8 mouse cellular contexts compared by ENCODE assay signal in the genomic region with DNA sequence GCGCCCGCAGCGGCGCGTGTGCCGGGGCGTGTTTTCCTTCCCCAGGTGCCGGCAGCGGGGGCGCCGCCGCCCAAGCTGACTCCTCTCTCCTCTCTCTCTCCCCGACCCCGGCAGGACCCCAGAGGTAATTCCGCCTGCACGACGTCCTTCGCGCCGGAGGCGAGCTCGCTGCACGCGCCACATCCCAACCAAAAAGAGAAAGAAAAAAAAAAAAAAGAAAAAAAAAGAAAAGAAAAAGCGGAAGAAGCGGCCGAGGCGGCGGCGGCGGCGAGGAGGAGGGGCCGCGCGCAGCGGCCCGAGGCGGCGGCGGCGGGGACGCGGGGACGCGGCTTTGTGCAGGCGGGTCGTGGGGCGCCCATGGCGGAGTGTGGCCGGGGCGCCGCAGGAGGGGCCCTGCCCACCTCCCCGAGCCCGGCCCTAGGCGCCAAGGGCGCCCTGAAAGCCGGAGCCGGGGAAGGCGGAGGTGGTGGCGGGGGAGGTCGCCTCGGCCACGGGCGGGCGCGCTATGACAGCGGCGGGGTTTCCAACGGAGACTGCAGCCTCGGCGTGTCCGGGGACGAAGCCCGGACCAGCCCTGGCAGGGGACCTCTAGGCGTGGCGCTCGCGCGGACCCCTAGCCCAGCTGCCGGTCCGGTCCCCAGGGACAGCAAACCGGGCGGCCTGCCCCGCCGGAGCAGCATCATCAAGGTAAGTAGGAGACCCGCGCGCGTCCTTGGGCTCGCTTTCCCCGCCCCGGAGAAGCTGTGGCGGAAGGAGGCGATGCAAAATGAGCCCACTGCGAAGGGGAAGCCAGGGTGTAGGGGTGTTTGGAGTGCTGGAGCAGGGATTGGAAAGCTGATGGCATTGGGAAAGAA. TPM values are rescaled to one million over a fixed set of nuclear protein-coding genes. Genes with fewer than 3 reads are reported as not detected.
DNase-seq lines count a peak whose midpoint lies in the region; ATAC-seq and TF ChIP-seq lines count a peak whose summit lies in the region.

A gene (plus strand): TSS at position 153 of the 854 bp plus-strand sequence.

- peak within 1 kb of the TSS; percentile 84 for H3K4me2 ChIP-seq in heart, embryonic 11.5 days
- H3K4me2 ChIP-seq in kidney, embryonic 15.5 days = peak within 1 kb of the TSS; percentile 90
- H3K4me2 ChIP-seq in liver, embryonic 11.5 days = peak within 1 kb of the TSS; percentile 90

- no peaks in the 10 kb centered on the region for H3K4me1 ChIP-seq in embryonic fibroblast, embryonic 13.5 days (ENCODE audit: control insufficient read depth, insufficient read depth, low read length)
- H3K4me1 ChIP-seq in heart, embryonic 11.5 days (ENCODE audit: control insufficient read depth, insufficient read depth, low read length) = peaks cover 3% of the 10 kb centered on the region; the same call in 1 of the 2 replicates
- H3K4me1 ChIP-seq in kidney, embryonic 15.5 days = peaks cover 19% of the 10 kb centered on the region
- H3K4me1 ChIP-seq in liver, embryonic 11.5 days (replicated peaks; ENCODE audit: control insufficient read depth, insufficient read depth, low read length) = peaks cover 17% of the 10 kb centered on the region

- H3K9me3 ChIP-seq in heart, embryonic 11.5 days (replicated peaks; ENCODE audit: control insufficient read depth, low read length) = no peaks in the 10 kb centered on the region
- no peaks in the 10 kb centered on the region for H3K9me3 ChIP-seq in kidney, embryonic 15.5 days (replicated peaks)
- no peaks in the 10 kb centered on the region for H3K9me3 ChIP-seq in liver, embryonic 11.5 days (ENCODE audit: control insufficient read depth, low read length)

- H3K4me3 ChIP-seq in embryonic fibroblast, embryonic 13.5 days (ENCODE audit: insufficient read depth, low read length) = peak within 1 kb of the TSS; percentile 75
- peak within 1 kb of the TSS; percentile 87 for H3K4me3 ChIP-seq in heart, embryonic 11.5 days (ENCODE audit: low read depth, low read length)
- H3K4me3 ChIP-seq in kidney, embryonic 15.5 days (replicated peaks) = peak within 1 kb of the TSS; percentile 88
- H3K4me3 ChIP-seq in liver, embryonic 11.5 days (ENCODE audit: low read depth, low read length) = peak within 1 kb of the TSS; percentile 88

- peak within 1 kb of the TSS; percentile 87 for H3K9ac ChIP-seq in heart, embryonic 11.5 days (ENCODE audit: low read depth, low read length)
- peak within 1 kb of the TSS; percentile 79 for H3K9ac ChIP-seq in kidney, embryonic 15.5 days
- H3K9ac ChIP-seq in liver, embryonic 11.5 days (ENCODE audit: low read depth, low read length) = peak within 1 kb of the TSS; percentile 86

- peak; percentile 51 for ATAC-seq in heart, embryonic 11.5 days (replicated peaks; ENCODE audit: insufficient number of reproducible peaks, low FRiP score, low TSS enrichment)
- peak; percentile 65 for ATAC-seq in kidney, embryonic 15.5 days (replicated peaks; ENCODE audit: low FRiP score)
- peak; percentile 49 for ATAC-seq in liver, embryonic 11.5 days (replicated peaks; ENCODE audit: low FRiP score)
- no peak; the same call in 1 of the 2 replicates for ATAC-seq in monocyte, adult 5-6 weeks (replicated peaks; ENCODE audit: insufficient number of reproducible peaks, low FRiP score, low TSS enrichment, poor library complexity, severe bottlenecking)

- no peak for TF ChIP-seq POLR2A in embryonic fibroblast, embryonic 13.5 days (IDR thresholded peaks at IDR 0.05; ENCODE audit: low read depth, low read length)

- under 1% methylated on average over 83 of the region's 95 CpGs for WGBS in heart, embryonic 11.5 days (ENCODE audit: insufficient replicate concordance)
- WGBS in kidney, embryonic 15.5 days = under 1% methylated on average over 81 of the region's 95 CpGs
- under 1% methylated on average over 92 of the region's 95 CpGs for WGBS in liver, embryonic 11.5 days

- no peak within 1 kb of the TSS for H3K27ac ChIP-seq in embryonic fibroblast, embryonic 13.5 days (ENCODE audit: insufficient read depth, low read length)
- H3K27ac ChIP-seq in heart, embryonic 11.5 days (ENCODE audit: low read depth, low read length) = peak within 1 kb of the TSS; percentile 79
- H3K27ac ChIP-seq in kidney, embryonic 15.5 days = peak within 1 kb of the TSS; percentile 81
- peak within 1 kb of the TSS; percentile 48; the same call in 1 of the 2 replicates for H3K27ac ChIP-seq in liver, embryonic 11.5 days (ENCODE audit: low read depth, low read length)

- H3K27me3 ChIP-seq in heart, embryonic 11.5 days (ENCODE audit: control insufficient read depth, insufficient read depth, low read length) = no peaks in the 10 kb centered on the region
- peaks cover 15% of the 10 kb centered on the region for H3K27me3 ChIP-seq in kidney, embryonic 15.5 days
- peaks cover 3% of the 10 kb centered on the region; the same call in 1 of the 2 replicates for H3K27me3 ChIP-seq in liver, embryonic 11.5 days (replicated peaks; ENCODE audit: control insufficient read depth, insufficient read depth, low read length)

- H3K36me3 ChIP-seq in heart, embryonic 11.5 days (ENCODE audit: control insufficient read depth, insufficient read depth, low read length) = no peaks in the 10 kb centered on the region
- H3K36me3 ChIP-seq in kidney, embryonic 15.5 days = no peaks in the 10 kb centered on the region
- no peaks in the 10 kb centered on the region for H3K36me3 ChIP-seq in liver, embryonic 11.5 days (ENCODE audit: control insufficient read depth, insufficient read depth, low read length)

- DNase-seq in A20 (ENCODE audit: low read depth, low spot score) = peak; percentile 86
- peak; percentile 54 to 60 for DNase-seq in adrenal gland, postnatal 4 days (ENCODE audit: low spot score in 2 of 2)
- peak; percentile 74 for DNase-seq in liver, embryonic 11.5 days (ENCODE audit: low spot score)
- peak; percentile 69 to 76 for DNase-seq in spleen, postnatal 36 days (ENCODE audit: low spot score in 2 of 2)

- no peak for TF ChIP-seq CTCF in embryonic fibroblast, embryonic 13.5 days (IDR thresholded peaks at IDR 0.05; ENCODE audit: borderline replicate concordance, insufficient read depth, low read length)

RNA-seq across cellular contexts. Expression of the gene that starts here (rescaled TPM):
- 10 to 100 TPM; 72.9 to 74.2 TPM for total RNA-seq in adrenal gland, postnatal 4 days (2021)
- 2.1 and 3.5 TPM in 2 replicates for polyA plus RNA-seq in embryonic fibroblast, embryonic 13.5 days (2011; ENCODE audit: insufficient read length, low read depth, missing spikeins)
- 4.0 and 5.2 TPM in 2 replicates for polyA plus RNA-seq in heart, embryonic 11.5 days (2014; fragmentation: Nextera tagmentation; extraction: Ambion mirVana)
- 3.5 and 3.6 TPM in 2 replicates for polyA plus RNA-seq in kidney, embryonic 15.5 days (2015; fragmentation: Nextera tagmentation; extraction: Ambion mirVana)
- polyA plus RNA-seq in liver, embryonic 11.5 days (2014; fragmentation: Nextera tagmentation; extraction: Ambion mirVana) = 3.2 and 3.4 TPM in 2 replicates
- total RNA-seq in monocyte, adult 5-6 weeks (2017) = 49.4 to 60.9 TPM (median 59.0 TPM) in 3 replicates
